Mouse (Mus musculus): Measurements from ENCODE around the gene Hgd.
"Not testable (repeated sequence)": the region's sequence is repeated elsewhere in the genome, so short reads cannot be mapped to it uniquely, and the experiment has no call there.

Gene Hgd

GRCm38 (mm10) chr16:37628336-37628735, 48.4 kb downstream of the Hgd start:
- no peak for DNase-seq (ENCODE audit: low spot score in 2 of 2)

GRCm38 (mm10) chr16:37629011-37629410, 49.1 kb downstream of the Hgd start:
- no peak for DNase-seq (ENCODE audit: low spot score in 2 of 2)

GRCm38 (mm10) chr16:37634578-37634977, 54.6 kb downstream of the Hgd start:
- DNase-seq (ENCODE audit: low spot score in 2 of 2), result no peak

- no peak for DNase-seq (ENCODE audit: low spot score in 2 of 2)
Observed at GRCm38 (mm10) chr16:37635095-37635494, 55.1 kb downstream of the Hgd start.

- peak in 1 of 2 experiments; percentile 33 for DNase-seq (ENCODE audit: low spot score in 2 of 2)
Observed at GRCm38 (mm10) chr16:37636107-37636506, 56.2 kb downstream of the Hgd start.

- DNase-seq (ENCODE audit: low spot score in 2 of 2), result no peak
Observed at GRCm38 (mm10) chr16:37637802-37638201, 57.8 kb downstream of the Hgd start.

- not testable (repeated sequence) for DNase-seq (ENCODE audit: low spot score in 2 of 2)
Observed at GRCm38 (mm10) chr16:37640522-37640921, 60.6 kb downstream of the Hgd start.

- no peak for DNase-seq (ENCODE audit: low spot score in 2 of 2)
Observed at GRCm38 (mm10) chr16:37644486-37644885, 64.5 kb downstream of the Hgd start.

- DNase-seq (ENCODE audit: low spot score in 2 of 2), result no peak
Observed at GRCm38 (mm10) chr16:37645211-37645610, 65.3 kb downstream of the Hgd start.

GRCm38 (mm10) chr16:37645799-37646198, 65.8 kb downstream of the Hgd start:
- no peak for DNase-seq (ENCODE audit: low spot score in 2 of 2)

- no peak for DNase-seq (ENCODE audit: low spot score in 2 of 2)
Observed at GRCm38 (mm10) chr16:37647067-37647466, 67.1 kb downstream of the Hgd start.

GRCm38 (mm10) chr16:37647936-37648335, 68.0 kb downstream of the Hgd start:
- no peak for DNase-seq (ENCODE audit: low spot score in 2 of 2)

GRCm38 (mm10) chr16:37649068-37649467, 69.1 kb downstream of the Hgd start:
- DNase-seq (ENCODE audit: low spot score in 2 of 2), result no peak

- no peak for DNase-seq (ENCODE audit: low spot score in 2 of 2)
Observed at GRCm38 (mm10) chr16:37651467-37651866, 71.5 kb downstream of the Hgd start.

GRCm38 (mm10) chr16:37652654-37653053, 72.7 kb downstream of the Hgd start:
- DNase-seq (ENCODE audit: low spot score in 2 of 2), result no peak

- DNase-seq (ENCODE audit: low spot score in 2 of 2), result no peak
Observed at GRCm38 (mm10) chr16:37653058-37653457, 73.1 kb downstream of the Hgd start.

- peak; percentile 92 to 95 for DNase-seq (ENCODE audit: low spot score in 2 of 2)
Observed at GRCm38 (mm10) chr16:37653731-37654657, 74.0 kb downstream of the Hgd start, which contains the start of gene Ndufb4. Gene Ndufb4 (minus strand): TSS chr16:37654453.

GRCm38 (mm10) chr16:37654831-37655455, 75.0 kb downstream of the Hgd start:
- no peak for DNase-seq (ENCODE audit: low spot score in 2 of 2)

- DNase-seq (ENCODE audit: low spot score in 2 of 2), result no peak
Observed at GRCm38 (mm10) chr16:37655756-37656347, 75.9 kb downstream of the Hgd start.

- no peak for DNase-seq (ENCODE audit: low spot score in 2 of 2)
Observed at GRCm38 (mm10) chr16:37656796-37657195, 76.8 kb downstream of the Hgd start.

GRCm38 (mm10) chr16:37663643-37664459, 83.9 kb downstream of the Hgd start:
- no peak for DNase-seq (ENCODE audit: low spot score in 2 of 2)

All from frontal cortex, postnatal 10 days (tissue).